Mouse (Mus musculus) megakaryocyte, embryonic 14.5 days (primary cell): ENCODE measurements around the gene Clasp1. TPM values are rescaled to one million over a fixed set of nuclear protein-coding genes. Genes with fewer than 3 reads are reported as not detected.

Source experiments
- H3K27me3 ChIP-seq: replicated peaks from 2 replicates; pipeline ENCODE3; 2012; ENCODE audit warnings: inconsistent platforms
- H3K36me3 ChIP-seq: replicated peaks from 2 replicates; pipeline ENCODE3; 2012; ENCODE audit warnings: low read length, inconsistent platforms, mixed read lengths
- H3K4me1 ChIP-seq: 2 replicates; pipeline ENCODE4 v1.6.1; 2012; ENCODE audit warnings: inconsistent platforms
- H3K4me3 ChIP-seq: replicated peaks from 2 replicates; pipeline ENCODE3; 2012; ENCODE audit warnings: moderate library complexity, mild to moderate bottlenecking, inconsistent platforms
- H3K9me3 ChIP-seq: 2 replicates; pipeline ENCODE4 v1.6.1; 2012; ENCODE audit warnings: inconsistent platforms
- FLI1 ChIP-seq: IDR thresholded peaks from 2 replicates; pipeline ENCODE4 v1.6.1; 2012; ENCODE audit warnings: low read length, inconsistent platforms, mixed read lengths
- GATA1 ChIP-seq: IDR thresholded peaks from 3 replicates; pipeline ENCODE4 v1.6.1; 2012; ENCODE audit warnings: mixed read lengths, low read length, inconsistent platforms, borderline replicate concordance
- polyA plus RNA-seq: library from polyadenylated mRNA; stranded (reverse); fragments of >175 nt; gene quantifications from 2 replicates; pipeline ENCODE4 v1.2.3, GENCODE M21; 2012; ENCODE audit warnings: low replicate concordance; ENCODE audit not compliant: insufficient read depth

The Clasp1 gene
- polyA plus RNA-seq, 1 experiment: 8.3 TPM

- Histone ChIP-seq H3K36me3 (peaks cover 87% of the 10 kb centered on the region), H3K27me3 (no peaks in the 10 kb centered on the region), H3K4me3 (no peak overlapping the region)
These were observed 136.5 kb downstream of the Clasp1 start for GRCm38 (mm10) chr1:118525336-118525735.

GRCm38 (mm10) chr1:118529213-118529612 lies 140.4 kb downstream of the Clasp1 start:
- TF ChIP-seq FLI1 (no peak), GATA1 (no peak)
- Histone ChIP-seq H3K4me3 (no peak overlapping the region), H3K4me1 (peaks cover 10% of the 10 kb centered on the region), H3K27me3 (no peaks in the 10 kb centered on the region), H3K9me3 (no peaks in the 10 kb centered on the region; the same call in 1 of the 2 replicates), H3K36me3 (peaks cover 99% of the 10 kb centered on the region)

More at GRCm38 (mm10) chr1:118525336-118525735, 136.5 kb downstream of the Clasp1 start:
- Histone ChIP-seq H3K9me3 (no peaks in the 10 kb centered on the region; the same call in 1 of the 2 replicates), H3K4me1 (no peaks in the 10 kb centered on the region)
- no peak for TF ChIP-seq FLI1
- TF ChIP-seq GATA1: no peak

GRCm38 (mm10) chr1:118531259-118531658 lies 142.4 kb downstream of the Clasp1 start:
- TF ChIP-seq GATA1 (no peak), FLI1 (no peak)
- Histone ChIP-seq H3K9me3 (no peaks in the 10 kb centered on the region; the same call in 1 of the 2 replicates), H3K36me3 (peaks cover 96% of the 10 kb centered on the region), H3K4me3 (no peak overlapping the region), H3K4me1 (peaks cover 10% of the 10 kb centered on the region), H3K27me3 (no peaks in the 10 kb centered on the region)

- TF ChIP-seq FLI1 (no peak), GATA1 (no peak)
- Histone ChIP-seq H3K4me3 (no peak overlapping the region), H3K4me1 (peaks cover 17% of the 10 kb centered on the region), H3K36me3 (peaks cover 82% of the 10 kb centered on the region), H3K9me3 (no peaks in the 10 kb centered on the region), H3K27me3 (no peaks in the 10 kb centered on the region)
These were observed 147.2 kb downstream of the Clasp1 start for GRCm38 (mm10) chr1:118536021-118536420.

- Histone ChIP-seq H3K27me3 (no peaks in the 10 kb centered on the region), H3K9me3 (no peaks in the 10 kb centered on the region), H3K36me3 (peaks cover 80% of the 10 kb centered on the region), H3K4me3 (no peak overlapping the region), H3K4me1 (peaks cover 7% of the 10 kb centered on the region; the same call in 1 of the 2 replicates)
- TF ChIP-seq GATA1 (no peak), FLI1 (no peak)
These were observed 150.2 kb downstream of the Clasp1 start for GRCm38 (mm10) chr1:118539046-118539445.

- Histone ChIP-seq H3K9me3 (no peaks in the 10 kb centered on the region), H3K36me3 (peaks cover 88% of the 10 kb centered on the region), H3K4me1 (peaks cover 18% of the 10 kb centered on the region), H3K4me3 (no peak overlapping the region), H3K27me3 (no peaks in the 10 kb centered on the region)
- TF ChIP-seq FLI1 (no peak), GATA1 (no peak)
These were observed 154.0 kb downstream of the Clasp1 start for GRCm38 (mm10) chr1:118542880-118543279.

- peaks cover 11% of the 10 kb centered on the region for H3K4me1 ChIP-seq
- H3K36me3 ChIP-seq: peaks cover 87% of the 10 kb centered on the region
- H3K27me3 ChIP-seq: no peaks in the 10 kb centered on the region
- TF ChIP-seq GATA1 (no peak), FLI1 (no peak)
- H3K9me3 ChIP-seq: no peaks in the 10 kb centered on the region
- no peak overlapping the region for H3K4me3 ChIP-seq
These were observed 159.9 kb downstream of the Clasp1 start for GRCm38 (mm10) chr1:118548769-118549168.

GRCm38 (mm10) chr1:118551152-118551551 lies 162.3 kb downstream of the Clasp1 start:
- H3K4me1 ChIP-seq: peaks cover 10% of the 10 kb centered on the region

GRCm38 (mm10) chr1:118552071-118552470 lies 163.2 kb downstream of the Clasp1 start:
- Histone ChIP-seq H3K36me3 (peaks cover 87% of the 10 kb centered on the region), H3K9me3 (no peaks in the 10 kb centered on the region), H3K27me3 (no peaks in the 10 kb centered on the region), H3K4me1 (peaks cover 1% of the 10 kb centered on the region), H3K4me3 (no peak overlapping the region)
- TF ChIP-seq GATA1 (no peak), FLI1 (no peak)

More at GRCm38 (mm10) chr1:118551152-118551551, 162.3 kb downstream of the Clasp1 start:
- no peaks in the 10 kb centered on the region for H3K9me3 ChIP-seq
- TF ChIP-seq FLI1 (no peak), GATA1 (no peak)
- H3K4me3 ChIP-seq: no peak overlapping the region
- H3K36me3 ChIP-seq: peaks cover 86% of the 10 kb centered on the region
- no peaks in the 10 kb centered on the region for H3K27me3 ChIP-seq

- Histone ChIP-seq H3K4me3 (no peak overlapping the region), H3K9me3 (no peaks in the 10 kb centered on the region), H3K4me1 (no peaks in the 10 kb centered on the region; the same call in 1 of the 2 replicates), H3K36me3 (peaks cover 87% of the 10 kb centered on the region), H3K27me3 (no peaks in the 10 kb centered on the region)
- TF ChIP-seq FLI1 (no peak), GATA1 (no peak)
These were observed 164.2 kb downstream of the Clasp1 start for GRCm38 (mm10) chr1:118553045-118553444.
